In genomic region chr9:96853300-96854186, GRCm38 (mm10) we compare ENCODE assay signal across 22 mouse cellular contexts. TPM values are rescaled to one million over a fixed set of nuclear protein-coding genes. Genes with fewer than 3 reads are reported as not detected.
A peak's percentile ranks its signal among the peaks of the same experiment; 100 is the strongest.
DNase-seq lines count a peak whose midpoint lies in the region; ATAC-seq and TF ChIP-seq lines count a peak whose summit lies in the region.
"Had no signal": no experiment of that assay in that cellular context is flagged by ENCODE, and none has a peak within 500 bp of the region (broad histone marks: within the 10 kb centered on the region; RNA-seq: fewer than 3 reads in every experiment).

No protein-coding gene starts in this region.

- H3K9ac ChIP-seq in forebrain, postnatal 0 days: no peak overlapping the region
- no peak overlapping the region for H3K9ac ChIP-seq in forebrain, embryonic 13.5 days
- no peak overlapping the region for H3K9ac ChIP-seq in embryonic facial prominence, embryonic 15.5 days
- H3K9ac ChIP-seq: midbrain, embryonic 15.5 days; stomach, embryonic 15.5 days had no signal

- no peaks in the 10 kb centered on the region for H3K9me3 ChIP-seq in forebrain, postnatal 0 days (ENCODE audit: low read length)
- H3K9me3 ChIP-seq in forebrain, embryonic 13.5 days (replicated peaks): no peaks in the 10 kb centered on the region
- no peaks in the 10 kb centered on the region for H3K9me3 ChIP-seq in embryonic facial prominence, embryonic 15.5 days (replicated peaks)
- H3K9me3 ChIP-seq: midbrain, embryonic 15.5 days; stomach, embryonic 15.5 days had no signal

- DNase-seq in forebrain, postnatal 0 days: no peak
- peak; percentile 15 for DNase-seq in thymus, postnatal 14 days
- no peak for DNase-seq in thymus, postnatal 25 days
- no peak for DNase-seq in kidney, postnatal 25 days
- no peak for DNase-seq in heart, adult 8-10 months (ENCODE audit: low spot score)
- DNase-seq: adrenal gland, adult 8-10 months; cerebellum, postnatal 14 days; gastrocnemius, postnatal 36 days; kidney, adult 2 months; kidney, postnatal 10 days; layer of hippocampus, postnatal 36 days; liver; retina, postnatal 1 day; thymus, adult 18-20 months had no signal

- H3K4me3 ChIP-seq in forebrain, postnatal 0 days (ENCODE audit: low read depth, low read length): no peak overlapping the region
- no peak overlapping the region for H3K4me3 ChIP-seq in forebrain, embryonic 13.5 days
- H3K4me3 ChIP-seq in embryonic facial prominence, embryonic 15.5 days (replicated peaks): no peak overlapping the region
- H3K4me3 ChIP-seq: layer of hippocampus, adult 2 months; midbrain, embryonic 15.5 days; stomach, embryonic 15.5 days had no signal

- peak; percentile 38; the same call in 1 of the 2 replicates for ATAC-seq in forebrain, postnatal 0 days
- ATAC-seq in forebrain, embryonic 13.5 days: no peak
- no peak for ATAC-seq in embryonic facial prominence, embryonic 15.5 days (ENCODE audit: insufficient number of reproducible peaks, low FRiP score, low TSS enrichment, low read depth)
- ATAC-seq: inflammation-experienced regulatory T-cells, adult 6 months; lung, postnatal 0 days; midbrain, embryonic 15.5 days; Patski had no signal

- H3K27ac ChIP-seq in forebrain, postnatal 0 days (ENCODE audit: low read depth, low read length): no peak overlapping the region
- no peak overlapping the region for H3K27ac ChIP-seq in forebrain, embryonic 13.5 days
- H3K27ac ChIP-seq in embryonic facial prominence, embryonic 15.5 days (replicated peaks): peak overlapping the region; percentile 60; the same call in 1 of the 2 replicates
- H3K27ac ChIP-seq: layer of hippocampus, adult 2 months; midbrain, embryonic 15.5 days; stomach, embryonic 15.5 days had no signal

- H3K4me2 ChIP-seq in forebrain, postnatal 0 days (ENCODE audit: low read depth): no peak overlapping the region
- H3K4me2 ChIP-seq in forebrain, embryonic 13.5 days: no peak overlapping the region
- H3K4me2 ChIP-seq in embryonic facial prominence, embryonic 15.5 days (replicated peaks): no peak overlapping the region
- H3K4me2 ChIP-seq: midbrain, embryonic 15.5 days; stomach, embryonic 15.5 days had no signal

- H3K4me1 ChIP-seq in forebrain, postnatal 0 days (ENCODE audit: insufficient read depth): no peaks in the 10 kb centered on the region
- peaks cover 16% of the 10 kb centered on the region for H3K4me1 ChIP-seq in forebrain, embryonic 13.5 days
- peaks cover 15% of the 10 kb centered on the region for H3K4me1 ChIP-seq in embryonic facial prominence, embryonic 15.5 days

- no peaks in the 10 kb centered on the region for H3K27me3 ChIP-seq in forebrain, postnatal 0 days (ENCODE audit: insufficient read depth, low read length)
- H3K27me3 ChIP-seq in forebrain, embryonic 13.5 days: no peaks in the 10 kb centered on the region
- H3K27me3 ChIP-seq in embryonic facial prominence, embryonic 15.5 days: no peaks in the 10 kb centered on the region
- H3K27me3 ChIP-seq: midbrain, embryonic 15.5 days; Patski; stomach, embryonic 15.5 days had no signal

- no peaks in the 10 kb centered on the region for H3K36me3 ChIP-seq in forebrain, postnatal 0 days (ENCODE audit: insufficient read depth)
- no peaks in the 10 kb centered on the region; the same call in 1 of the 2 replicates for H3K36me3 ChIP-seq in forebrain, embryonic 13.5 days (ENCODE audit: poor library complexity, severe bottlenecking)
- no peaks in the 10 kb centered on the region for H3K36me3 ChIP-seq in embryonic facial prominence, embryonic 15.5 days
- H3K36me3 ChIP-seq: midbrain, embryonic 15.5 days; stomach, embryonic 15.5 days had no signal

- 55% methylated on average over 16 of the region's 16 CpGs for WGBS in forebrain, postnatal 0 days
- 70% methylated on average over 16 of the region's 16 CpGs for WGBS in forebrain, embryonic 13.5 days
- WGBS in embryonic facial prominence, embryonic 15.5 days: 41% methylated on average over 16 of the region's 16 CpGs

- no peak for TF ChIP-seq CTCF in forebrain, postnatal 0 days (IDR thresholded peaks at IDR 0.05; ENCODE audit: low read depth)

RNA-seq across cellular contexts. Expression of gene Pxylp1, which starts 38.9 kb away (rescaled TPM):
- 25.2 and 35.1 TPM in 2 replicates for total RNA-seq in forebrain, postnatal 0 days (2014; rRNA removed)
- 14.9 and 22.6 TPM in 2 replicates for polyA plus RNA-seq in forebrain, postnatal 0 days (2015; fragmentation: Nextera tagmentation; extraction: Ambion mirVana)
- polyA plus RNA-seq in forebrain, embryonic 13.5 days (2015; fragmentation: Nextera tagmentation; extraction: Ambion mirVana): 47.2 and 49.2 TPM in 2 replicates
- 32.7 and 34.4 TPM in 2 replicates for polyA plus RNA-seq in embryonic facial prominence, embryonic 15.5 days (2015; fragmentation: Nextera tagmentation; extraction: Ambion mirVana)
- total RNA-seq in heart, adult 8-10 months (2022): 10 to 100 TPM; 12.3 to 22.6 (median 17.7) TPM
